Mouse (Mus musculus) olfactory bulb, adult 2 months (tissue): Measurements from ENCODE around the gene Pan2. TPM values are rescaled to one million over a fixed set of nuclear protein-coding genes. Genes with fewer than 3 reads are reported as not detected.
A peak's percentile ranks its signal among the peaks of the same experiment; 100 is the strongest.
"Not testable (repeated sequence)": the region's sequence is repeated elsewhere in the genome, so short reads cannot be mapped to it uniquely, and the experiment has no call there.

Source experiments
- H3K27ac ChIP-seq: fragments of 200-500 bp; 2 replicates; pipeline ENCODE4 v1.5.1; 2012; ENCODE audit warnings: low read depth, low read length; ENCODE audit not compliant: insufficient read depth
- H3K4me1 ChIP-seq: fragments of 200-500 bp; 2 replicates; pipeline ENCODE4 v1.6.1; 2012; ENCODE audit warnings: low read length; ENCODE audit not compliant: control insufficient read depth, insufficient read depth
- H3K4me3 ChIP-seq: fragments of 200-500 bp; 2 replicates; pipeline ENCODE4 v1.5.1; 2012; ENCODE audit warnings: mild to moderate bottlenecking, low read depth, low read length, moderate library complexity; ENCODE audit not compliant: insufficient read depth
- CTCF ChIP-seq: fragments of 200-500 bp; IDR thresholded peaks from 2 replicates; pipeline ENCODE4 v1.5.1; 2012; ENCODE audit warnings: low read depth, mild to moderate bottlenecking, low read length, moderate library complexity; ENCODE audit not compliant: insufficient read depth
- POLR2A ChIP-seq: fragments of 200-500 bp; IDR thresholded peaks from 2 replicates; pipeline ENCODE4 v1.6.1; 2012; ENCODE audit warnings: mild to moderate bottlenecking, low read depth, low read length, moderate library complexity; ENCODE audit not compliant: insufficient read depth
- WGBS: fragments of 180-500 bp; shearing (Covaris S2); methylation state at CpG from one replicate; pipeline ENCODE4 v1.1.7; 2018; 5-methylcytosine and 5-hydroxymethylcytosine counted together
- polyA plus RNA-seq: library from polyadenylated mRNA; stranded (reverse); fragments of >200 nt; gene quantifications from 2 replicates; pipeline ENCODE4 v1.2.4, GENCODE M21; 2012; ENCODE audit warnings: low replicate concordance; ENCODE audit not compliant: missing spikeins, insufficient read depth, insufficient read length

The Pan2 gene
- polyA plus RNA-seq, result not detected in 2 replicates

DNA sequence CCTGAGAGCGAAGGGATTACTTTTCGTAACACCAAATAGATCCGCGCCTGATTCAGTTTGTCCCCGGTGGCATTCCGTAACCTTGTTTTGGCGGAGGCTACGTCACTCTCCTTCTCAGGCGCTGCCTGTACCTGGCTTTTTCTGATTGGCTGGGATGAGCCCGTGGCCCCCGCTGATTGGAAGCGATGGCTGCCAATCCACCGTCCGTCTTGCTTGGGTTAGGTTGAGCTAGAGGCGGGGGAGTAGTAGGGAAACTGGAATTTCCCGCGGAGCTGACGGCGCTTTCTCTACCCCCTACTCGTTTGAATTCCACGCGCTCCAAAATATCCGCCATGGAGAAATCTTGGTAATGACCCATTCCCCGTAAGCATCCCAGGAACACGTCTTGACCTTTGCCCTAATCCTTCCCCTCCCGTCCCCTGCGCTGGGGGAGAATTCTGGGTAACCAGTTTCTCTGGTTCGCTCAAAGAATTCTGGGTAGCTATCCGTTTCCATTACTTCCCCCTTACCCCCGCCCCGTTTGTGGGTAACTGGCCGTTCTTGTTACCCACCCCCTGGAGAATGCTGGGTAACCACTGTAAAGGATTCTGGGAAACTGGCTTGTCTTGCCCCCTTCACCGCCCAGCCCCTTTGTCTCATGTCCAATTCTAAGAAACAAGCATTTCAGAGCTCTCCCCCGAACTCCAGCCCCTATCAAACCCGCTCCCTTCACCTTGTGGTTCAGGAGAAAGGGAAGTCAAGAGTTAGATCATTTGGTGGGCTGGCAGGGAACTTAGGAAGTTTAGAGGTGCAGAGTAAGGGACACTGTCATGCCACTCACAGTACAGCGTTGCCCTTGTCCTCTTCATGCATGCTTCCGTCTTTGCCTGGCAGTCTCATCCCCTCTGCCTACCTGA lies at the start of gene Pan2:
Pan2 (plus strand) TSS at position 210 of the 896 bp plus-strand sequence.
- under 1% methylated on average over 37 of the region's 37 CpGs for WGBS
- H3K4me3 ChIP-seq, result peak within 1 kb of the TSS; percentile 76
- H3K4me1 ChIP-seq, result peaks cover 9% of the 10 kb centered on the region

DNA sequence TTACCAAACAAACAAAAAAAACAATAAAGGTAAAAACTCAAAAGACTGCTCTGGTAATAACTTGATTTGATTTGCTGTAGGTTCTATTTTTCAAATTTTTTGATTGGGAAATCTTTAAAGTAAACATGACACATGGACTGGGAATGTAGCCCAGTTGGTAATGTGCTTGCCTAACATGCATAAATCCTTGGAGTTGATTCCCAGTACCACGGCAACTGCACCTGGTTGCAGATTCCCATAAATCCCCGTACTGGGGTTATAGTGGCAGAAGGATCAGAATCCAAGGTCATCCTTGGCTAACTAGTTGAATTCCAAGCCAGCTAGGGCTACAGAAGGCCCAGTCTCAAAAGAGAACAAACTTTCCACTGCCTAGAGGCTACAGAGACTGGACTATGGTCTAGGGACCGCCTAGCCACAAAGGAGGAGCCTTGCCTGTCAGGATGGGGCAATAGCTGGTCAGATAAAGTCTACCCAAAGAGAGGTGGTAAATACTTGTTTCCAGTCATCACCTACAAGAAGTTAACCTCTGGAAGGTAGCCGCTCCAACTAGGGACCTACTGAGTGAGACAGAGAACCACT lies 49.4 kb upstream of the Pan2 start, which contains the start of gene Apon:
Apon (plus strand) TSS at position 420 of the 579 bp plus-strand sequence.
- WGBS, result 86% methylated on average over 4 of the region's 4 CpGs
- Histone ChIP-seq H3K4me3 (no peak within 1 kb of the TSS), H3K4me1 (no peaks in the 10 kb centered on the region), H3K27ac (no peak within 1 kb of the TSS)
- TF ChIP-seq POLR2A (no peak), CTCF (no peak)

More for the DNA sequence above, at the start of gene Pan2:
- TF ChIP-seq CTCF, result no peak
- TF ChIP-seq POLR2A, result peak; percentile 46
- H3K27ac ChIP-seq, result peak within 1 kb of the TSS; percentile 98

DNA sequence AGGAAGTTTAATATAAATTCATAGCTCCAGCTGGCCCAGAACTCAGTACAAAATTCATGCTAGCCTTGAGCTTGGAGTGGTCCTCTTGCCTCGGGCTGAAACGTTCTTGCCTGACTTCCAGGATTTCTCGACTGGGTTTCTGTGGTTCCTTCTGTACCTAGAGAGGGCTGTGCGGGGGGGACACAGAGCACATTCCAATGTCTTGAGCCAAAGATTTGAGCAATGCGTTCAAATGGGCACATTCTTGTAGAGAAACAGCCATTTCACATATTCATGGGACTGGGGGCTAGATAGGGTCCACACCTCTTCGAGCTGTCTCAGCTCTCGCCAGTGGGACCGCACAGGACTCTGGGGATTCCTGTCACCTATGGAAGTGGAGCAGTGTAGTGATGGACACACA lies 47.2 kb upstream of the Pan2 start:
- 91% methylated on average over 8 of the region's 8 CpGs for WGBS
- TF ChIP-seq CTCF, result no peak
- TF ChIP-seq POLR2A, result no peak
- Histone ChIP-seq H3K4me1 (no peaks in the 10 kb centered on the region), H3K27ac (no peak overlapping the region), H3K4me3 (no peak overlapping the region)

DNA sequence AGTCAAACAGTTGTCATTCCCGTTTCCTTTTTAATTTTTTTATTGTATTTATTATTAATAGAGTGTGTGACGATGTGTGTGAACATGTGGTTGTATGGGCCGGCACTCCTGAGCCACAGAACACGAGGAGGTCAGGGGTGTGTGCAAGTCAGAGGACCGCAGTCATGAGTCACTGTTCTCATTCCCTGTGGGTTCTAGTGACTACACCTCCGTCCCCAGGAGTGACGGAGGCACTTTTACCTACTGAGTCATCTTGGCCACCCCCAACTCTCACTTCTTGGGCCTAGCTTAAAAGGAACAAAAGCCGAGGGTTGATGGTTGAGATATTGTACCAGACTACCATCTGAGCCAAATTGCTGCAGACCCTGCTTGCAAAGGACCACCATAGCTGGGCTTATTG lies 46.8 kb upstream of the Pan2 start:
- no peak overlapping the region for H3K4me3 ChIP-seq
- TF ChIP-seq POLR2A, result no peak
- TF ChIP-seq CTCF, result no peak
- H3K4me1 ChIP-seq, result no peaks in the 10 kb centered on the region
- WGBS, result 77% methylated on average over 8 of the region's 8 CpGs
- no peak overlapping the region for H3K27ac ChIP-seq

DNA sequence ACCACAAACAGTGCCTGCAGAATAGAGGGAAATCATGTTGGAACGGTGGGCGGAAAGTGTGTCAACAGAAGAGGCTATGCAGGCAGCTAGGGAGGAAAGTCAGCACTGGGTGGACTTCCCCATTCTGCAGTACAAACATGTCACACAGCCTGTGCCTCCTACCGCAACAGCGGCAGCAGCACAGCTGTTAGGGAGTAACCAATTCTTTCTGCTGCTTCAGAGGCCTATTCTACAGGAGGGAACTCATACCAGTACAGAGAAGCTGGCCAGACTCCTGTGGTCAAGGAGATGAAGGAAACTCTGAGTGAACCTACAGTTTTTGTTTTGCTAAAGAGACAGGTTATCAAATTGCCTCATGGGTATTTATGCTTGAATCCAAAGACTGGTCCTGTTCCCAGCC lies 44.2 kb upstream of the Pan2 start:
- no peak for TF ChIP-seq POLR2A
- TF ChIP-seq CTCF, result no peak
- Histone ChIP-seq H3K4me1 (no peaks in the 10 kb centered on the region), H3K4me3 (no peak overlapping the region), H3K27ac (no peak overlapping the region)
- whole genome bisulfite sequencing, result 47% methylated on average over 4 of the region's 4 CpGs

DNA sequence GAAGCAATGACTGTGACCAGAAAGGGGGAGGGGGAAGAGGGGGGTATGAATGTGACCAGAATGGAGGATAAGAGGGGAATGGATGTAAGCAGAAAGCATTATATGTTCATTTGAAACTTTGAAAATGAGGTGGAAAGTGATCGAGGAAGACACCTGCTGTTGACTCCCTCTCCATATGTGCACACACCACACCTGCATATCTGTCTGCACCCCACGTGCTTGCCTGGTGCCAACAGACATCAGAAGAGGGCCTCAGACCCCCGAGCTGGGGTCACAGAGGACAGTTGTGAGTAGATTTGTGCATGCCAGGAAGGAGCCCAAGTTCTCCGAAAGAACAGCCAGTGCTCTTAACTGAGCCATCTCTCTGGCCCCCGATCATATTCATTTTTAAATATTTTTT lies 43.2 kb upstream of the Pan2 start:
- H3K27ac ChIP-seq, result no peak overlapping the region
- 89% methylated on average over 5 of the region's 5 CpGs for WGBS
- TF ChIP-seq POLR2A, result no peak
- TF ChIP-seq CTCF, result no peak

DNA sequence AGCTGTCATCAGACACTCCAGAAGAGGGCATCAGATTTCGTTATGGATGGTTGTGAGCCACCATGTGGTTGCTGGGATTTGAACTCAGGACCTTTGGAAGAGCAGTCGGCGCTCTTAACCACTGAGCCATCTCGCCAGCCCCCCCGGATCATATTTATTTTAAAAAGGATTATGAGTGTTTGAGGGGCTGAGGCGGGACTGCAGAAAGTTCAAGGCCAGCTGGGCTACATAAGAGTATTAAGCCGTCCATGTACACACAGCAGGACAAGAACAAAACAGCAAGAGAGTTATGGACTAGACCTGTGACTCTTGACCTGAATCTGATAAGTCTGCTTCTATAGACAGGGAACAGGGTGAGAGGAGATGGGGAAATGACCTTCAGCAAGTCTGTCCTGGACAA lies 42.8 kb upstream of the Pan2 start:
- H3K4me3 ChIP-seq, H3K27ac ChIP-seq, H3K4me1 ChIP-seq: not testable (repeated sequence)
- 90% methylated on average over 7 of the region's 7 CpGs for WGBS

More for the DNA sequence above, 43.2 kb upstream of the Pan2 start:
- no peak overlapping the region for H3K4me3 ChIP-seq
- H3K4me1 ChIP-seq, result no peaks in the 10 kb centered on the region

DNA sequence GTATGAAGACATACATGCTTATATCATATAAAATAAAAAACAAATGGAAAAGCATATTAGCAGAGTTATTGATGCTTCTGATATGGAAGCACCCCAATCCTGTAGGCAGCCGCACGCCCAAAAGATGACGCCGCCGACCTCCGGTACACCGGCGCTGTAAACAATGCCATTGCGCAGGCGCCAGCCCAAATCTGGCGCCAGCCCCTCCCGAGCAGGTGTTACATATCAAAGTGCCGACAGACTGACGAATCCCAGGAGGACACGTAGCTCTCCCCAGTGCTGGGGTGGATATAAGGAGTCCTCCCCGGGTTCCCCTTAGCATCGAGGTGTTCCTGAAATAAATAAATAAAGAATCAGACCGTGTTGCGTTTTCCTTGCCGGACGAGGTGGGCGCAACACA lies 40.8 kb upstream of the Pan2 start:
- TF ChIP-seq POLR2A (no peak), CTCF (no peak)
- no peaks in the 10 kb centered on the region for H3K4me1 ChIP-seq
- 87% methylated on average over 22 of the region's 22 CpGs for WGBS

More for the DNA sequence above, 40.8 kb upstream of the Pan2 start:
- H3K27ac ChIP-seq, result no peak overlapping the region
- no peak overlapping the region for H3K4me3 ChIP-seq
